Mouse (Mus musculus): ENCODE data around the gene Cpn2.

Gene Cpn2

GRCm38 (mm10) chr16:30267359-30267758, at the start of gene Cpn2:
Cpn2 (minus strand) TSS chr16:30267499.
- no peak for DNase-seq (ENCODE audit: low read depth, low spot score)

DNA sequence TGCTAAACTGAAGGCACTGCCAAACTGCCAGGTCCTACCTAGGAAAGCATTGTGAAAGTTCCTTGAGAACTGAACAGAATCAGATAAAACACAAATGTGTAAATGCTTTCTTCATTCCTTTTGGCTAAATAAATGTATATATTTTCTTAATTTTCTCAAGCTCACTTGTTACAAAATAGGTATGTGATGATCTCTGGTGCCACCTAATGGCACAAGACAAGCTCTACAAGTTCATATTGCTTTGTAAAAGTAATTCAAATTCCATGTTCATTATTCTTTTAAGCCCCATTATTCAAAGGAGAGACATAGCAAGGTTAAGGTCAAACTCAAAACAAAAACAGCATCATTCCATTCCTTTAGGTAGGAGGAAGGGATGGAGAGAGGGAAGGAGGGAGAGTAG, 46.9 kb upstream of the Cpn2 start:
- H3K36me3 ChIP-seq (ENCODE audit: control insufficient read depth, insufficient read depth, low read length, poor library complexity, severe bottlenecking): 0 out of 2 replicates have a peak, but pooled peaks cover 2% of the 10 kb centered on the region
- 0 out of 2 replicates have a peak, but pooled peaks cover 3% of the 10 kb centered on the region for H3K27me3 ChIP-seq (ENCODE audit: control insufficient read depth, insufficient read depth, low read length, poor library complexity, severe bottlenecking)
- DNase-seq (ENCODE audit: low read depth, low spot score): peak; percentile 55

More at GRCm38 (mm10) chr16:30267359-30267758, at the start of gene Cpn2:
- no peaks in the 10 kb centered on the region for H3K36me3 ChIP-seq (ENCODE audit: control insufficient read depth, insufficient read depth, low read length, poor library complexity, severe bottlenecking)
- no peaks in the 10 kb centered on the region for H3K27me3 ChIP-seq (ENCODE audit: control insufficient read depth, insufficient read depth, low read length, poor library complexity, severe bottlenecking)

- DNase-seq (ENCODE audit: low read depth, low spot score): no peak
- 0 out of 2 replicates have a peak, but pooled peaks cover 2% of the 10 kb centered on the region for H3K36me3 ChIP-seq (ENCODE audit: control insufficient read depth, insufficient read depth, low read length, poor library complexity, severe bottlenecking)
- 0 out of 2 replicates have a peak, but pooled peaks cover 3% of the 10 kb centered on the region for H3K27me3 ChIP-seq (ENCODE audit: control insufficient read depth, insufficient read depth, low read length, poor library complexity, severe bottlenecking)
Observed at GRCm38 (mm10) chr16:30310647-30311046, 43.3 kb upstream of the Cpn2 start, which contains the start of gene Gp5. Gp5 (minus strand) TSS chr16:30310779.

DNA sequence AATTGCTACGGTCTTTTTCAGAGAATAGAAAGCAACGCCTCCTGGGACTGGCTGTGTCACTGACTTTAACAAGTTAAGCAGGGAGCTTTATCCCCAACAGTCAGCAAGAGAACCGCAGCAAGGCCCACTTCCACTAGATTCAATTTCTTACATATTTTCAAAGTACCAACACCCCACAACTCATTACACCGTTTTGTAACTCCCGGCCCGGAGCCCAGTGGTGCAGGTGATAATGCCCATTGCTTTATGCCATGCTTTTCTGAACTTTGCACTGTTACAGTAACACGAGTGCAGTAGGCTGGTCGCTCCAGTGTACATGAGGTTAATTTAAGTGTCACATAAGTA, 42.8 kb upstream of the Cpn2 start:
- DNase-seq (ENCODE audit: low read depth, low spot score): no peak
- Histone ChIP-seq H3K36me3 (ENCODE audit: control insufficient read depth, insufficient read depth, low read length, poor library complexity, severe bottlenecking) (0 out of 2 replicates have a peak, but pooled peaks cover 2% of the 10 kb centered on the region), H3K27me3 (ENCODE audit: control insufficient read depth, insufficient read depth, low read length, poor library complexity, severe bottlenecking) (0 out of 2 replicates have a peak, but pooled peaks cover 3% of the 10 kb centered on the region)

- peak; percentile 51 for DNase-seq (ENCODE audit: low read depth, low spot score)
- Histone ChIP-seq H3K27me3 (ENCODE audit: control insufficient read depth, insufficient read depth, low read length, poor library complexity, severe bottlenecking) (0 out of 2 replicates have a peak, but pooled peaks cover 3% of the 10 kb centered on the region), H3K36me3 (ENCODE audit: control insufficient read depth, insufficient read depth, low read length, poor library complexity, severe bottlenecking) (0 out of 2 replicates have a peak, but pooled peaks cover 2% of the 10 kb centered on the region)
Observed at GRCm38 (mm10) chr16:30309395-30310170, 42.3 kb upstream of the Cpn2 start.

DNA sequence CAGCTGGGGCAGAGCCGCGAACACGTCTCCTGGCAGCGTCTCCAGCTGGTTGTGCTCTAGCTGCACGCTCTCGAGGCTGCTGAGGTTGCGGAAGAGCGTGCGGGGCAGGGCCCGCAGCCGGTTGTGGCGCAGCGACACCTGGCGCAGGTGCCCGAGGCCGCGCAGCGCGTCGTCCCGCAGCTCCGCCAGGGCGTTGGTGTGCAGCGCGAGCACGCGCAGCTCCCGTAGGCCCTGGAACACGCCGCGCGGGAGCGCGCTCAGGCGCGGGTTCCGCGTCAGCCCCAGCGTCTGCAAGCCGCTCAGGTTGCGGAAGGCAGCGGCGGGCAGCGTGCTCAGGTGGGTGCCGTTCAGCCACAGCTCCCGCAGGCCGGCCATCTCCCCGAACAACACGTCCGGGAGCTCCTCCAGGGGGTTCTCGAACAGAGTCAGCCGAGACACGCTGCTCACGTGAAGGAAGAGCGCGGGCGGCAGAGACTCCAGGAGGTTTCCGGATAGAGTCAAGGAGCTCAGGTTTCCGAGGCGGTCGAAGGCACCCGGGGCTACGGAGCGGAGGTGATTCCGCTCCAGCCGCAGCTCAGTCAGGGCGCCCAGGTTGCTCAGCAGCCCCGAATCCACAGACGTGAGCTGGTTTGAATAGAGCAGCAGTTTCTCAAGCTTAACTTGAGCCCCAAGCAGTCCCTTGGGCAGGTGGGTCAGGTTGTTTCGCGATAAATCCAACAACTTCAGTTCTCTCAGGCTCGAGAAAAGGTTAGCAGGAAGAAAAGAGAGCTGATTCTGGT, 41.5 kb upstream of the Cpn2 start:
- H3K27me3 ChIP-seq (ENCODE audit: control insufficient read depth, insufficient read depth, low read length, poor library complexity, severe bottlenecking): 0 out of 2 replicates have a peak, but pooled peaks cover 3% of the 10 kb centered on the region
- peak; percentile 64 for DNase-seq (ENCODE audit: low read depth, low spot score)

GRCm38 (mm10) chr16:30307961-30308615, 40.8 kb upstream of the Cpn2 start:
- DNase-seq (ENCODE audit: low read depth, low spot score): no peak
- Histone ChIP-seq H3K36me3 (ENCODE audit: control insufficient read depth, insufficient read depth, low read length, poor library complexity, severe bottlenecking) (0 out of 2 replicates have a peak, but pooled peaks cover 2% of the 10 kb centered on the region), H3K27me3 (ENCODE audit: control insufficient read depth, insufficient read depth, low read length, poor library complexity, severe bottlenecking) (0 out of 2 replicates have a peak, but pooled peaks cover 3% of the 10 kb centered on the region)

More for the DNA sequence above, 41.5 kb upstream of the Cpn2 start:
- H3K36me3 ChIP-seq (ENCODE audit: control insufficient read depth, insufficient read depth, low read length, poor library complexity, severe bottlenecking): 0 out of 2 replicates have a peak, but pooled peaks cover 2% of the 10 kb centered on the region

GRCm38 (mm10) chr16:30307306-30307705, 40.0 kb upstream of the Cpn2 start:
- Histone ChIP-seq H3K36me3 (ENCODE audit: control insufficient read depth, insufficient read depth, low read length, poor library complexity, severe bottlenecking) (0 out of 2 replicates have a peak, but pooled peaks cover 2% of the 10 kb centered on the region), H3K27me3 (ENCODE audit: control insufficient read depth, insufficient read depth, low read length, poor library complexity, severe bottlenecking) (0 out of 2 replicates have a peak, but pooled peaks cover 3% of the 10 kb centered on the region)
- DNase-seq (ENCODE audit: low read depth, low spot score): no peak

GRCm38 (mm10) chr16:30306102-30306501, 38.8 kb upstream of the Cpn2 start:
- no peak for DNase-seq (ENCODE audit: low read depth, low spot score)
- Histone ChIP-seq H3K36me3 (ENCODE audit: control insufficient read depth, insufficient read depth, low read length, poor library complexity, severe bottlenecking) (no peaks in the 10 kb centered on the region), H3K27me3 (ENCODE audit: control insufficient read depth, insufficient read depth, low read length, poor library complexity, severe bottlenecking) (0 out of 2 replicates have a peak, but pooled peaks cover 3% of the 10 kb centered on the region)

- Histone ChIP-seq H3K36me3 (ENCODE audit: control insufficient read depth, insufficient read depth, low read length, poor library complexity, severe bottlenecking) (no peaks in the 10 kb centered on the region), H3K27me3 (ENCODE audit: control insufficient read depth, insufficient read depth, low read length, poor library complexity, severe bottlenecking) (no peaks in the 10 kb centered on the region)
- no peak for DNase-seq (ENCODE audit: low read depth, low spot score)
Observed at GRCm38 (mm10) chr16:30304236-30304635, 36.9 kb upstream of the Cpn2 start.

GRCm38 (mm10) chr16:30303411-30303810, 36.1 kb upstream of the Cpn2 start:
- Histone ChIP-seq H3K27me3 (ENCODE audit: control insufficient read depth, insufficient read depth, low read length, poor library complexity, severe bottlenecking) (no peaks in the 10 kb centered on the region), H3K36me3 (ENCODE audit: control insufficient read depth, insufficient read depth, low read length, poor library complexity, severe bottlenecking) (no peaks in the 10 kb centered on the region)
- no peak for DNase-seq (ENCODE audit: low read depth, low spot score)

GRCm38 (mm10) chr16:30302686-30303085, 35.4 kb upstream of the Cpn2 start:
- Histone ChIP-seq H3K27me3 (ENCODE audit: control insufficient read depth, insufficient read depth, low read length, poor library complexity, severe bottlenecking) (no peaks in the 10 kb centered on the region), H3K36me3 (ENCODE audit: control insufficient read depth, insufficient read depth, low read length, poor library complexity, severe bottlenecking) (no peaks in the 10 kb centered on the region)
- DNase-seq (ENCODE audit: low read depth, low spot score): no peak

DNA sequence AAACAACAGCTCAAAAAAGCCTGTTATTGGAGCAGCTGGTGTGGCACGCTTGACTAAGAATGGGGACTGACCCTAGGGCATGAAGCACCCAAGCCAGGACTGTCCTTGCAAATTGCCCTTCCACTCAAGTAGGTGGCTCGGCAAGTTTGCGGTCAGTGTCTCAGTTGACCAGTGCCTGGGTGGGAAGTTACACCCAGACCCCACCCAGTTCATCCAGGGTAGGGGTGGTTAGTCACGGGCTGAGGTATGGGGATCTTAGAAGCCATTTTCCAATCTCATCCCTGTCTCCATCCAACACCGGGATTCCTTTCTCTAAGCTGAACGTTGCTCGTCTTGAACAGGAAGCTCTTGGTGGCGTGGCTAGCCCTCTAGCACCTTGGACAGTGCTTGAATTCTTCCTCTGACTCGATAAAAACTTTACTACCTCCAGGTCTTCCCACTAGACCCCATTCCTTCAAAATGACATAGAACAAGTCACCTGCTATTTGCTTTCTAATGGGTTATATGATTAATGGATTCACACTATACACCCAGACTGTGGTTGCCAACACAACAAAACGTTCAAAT, 32.5 kb upstream of the Cpn2 start:
- no peaks in the 10 kb centered on the region for H3K36me3 ChIP-seq (ENCODE audit: control insufficient read depth, insufficient read depth, low read length, poor library complexity, severe bottlenecking)
- DNase-seq (ENCODE audit: low read depth, low spot score): no peak
- H3K27me3 ChIP-seq (ENCODE audit: control insufficient read depth, insufficient read depth, low read length, poor library complexity, severe bottlenecking): no peaks in the 10 kb centered on the region

DNA sequence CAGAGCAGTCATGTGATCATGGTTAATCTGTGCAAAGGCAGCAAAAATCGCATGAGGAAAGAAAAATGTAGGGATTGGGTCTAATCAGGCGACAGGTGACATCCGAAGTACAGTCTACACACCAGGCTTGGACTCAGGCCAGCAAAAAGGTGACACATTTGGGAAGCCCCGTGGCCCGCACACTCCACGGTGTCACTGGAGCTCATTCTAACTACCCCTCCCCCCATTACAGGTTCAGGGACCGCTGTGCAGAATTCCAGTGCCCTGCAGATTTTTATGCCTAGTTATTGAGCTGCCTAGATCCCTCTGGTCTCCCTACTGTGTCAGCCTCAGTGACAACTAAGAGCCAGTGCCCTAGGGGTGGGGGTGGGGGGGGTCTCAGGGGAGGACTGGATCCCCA, 30.2 kb upstream of the Cpn2 start:
- DNase-seq (ENCODE audit: low read depth, low spot score): no peak
- no peaks in the 10 kb centered on the region for H3K36me3 ChIP-seq (ENCODE audit: control insufficient read depth, insufficient read depth, low read length, poor library complexity, severe bottlenecking)
- H3K27me3 ChIP-seq (ENCODE audit: control insufficient read depth, insufficient read depth, low read length, poor library complexity, severe bottlenecking): no peaks in the 10 kb centered on the region

All from splenic B cell, adult 2 months (primary cell).